Mouse (Mus musculus): ENCODE data around the gene Trnt1. TPM values are rescaled to one million over a fixed set of nuclear protein-coding genes. Genes with fewer than 3 reads are reported as not detected.

The Trnt1 gene
- polyA plus RNA-seq, 1 experiment from 2014 or later: 66.9 TPM

DNA sequence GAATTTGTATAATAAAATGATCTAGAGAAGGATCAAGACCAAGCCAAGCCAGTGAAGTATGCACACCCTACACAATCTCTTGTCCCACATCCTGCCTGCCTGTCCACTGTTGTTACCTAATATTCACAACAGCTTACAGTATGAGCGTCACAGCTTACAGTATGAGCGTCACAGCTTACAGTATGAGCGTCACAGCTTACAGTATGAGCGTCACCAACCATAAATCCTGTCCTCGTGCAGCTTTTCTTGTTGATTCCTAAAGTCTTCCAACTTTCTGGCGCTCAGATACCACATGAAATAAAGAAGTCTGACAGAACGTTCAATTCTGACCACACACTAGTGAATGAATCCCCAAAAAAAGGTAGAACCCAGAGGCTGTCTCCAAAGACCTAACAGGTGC, 24.2 kb downstream of the Trnt1 start:
- Histone ChIP-seq H3K4me1 (no peaks in the 10 kb centered on the region), H3K27me3 (no peaks in the 10 kb centered on the region), H3K9ac (no peak overlapping the region), H3K4me3 (no peak overlapping the region), H3K36me3 (peaks cover 48% of the 10 kb centered on the region), H3K4me2 (replicated peaks) (no peak overlapping the region), H3K9me3 (no peaks in the 10 kb centered on the region), H3K27ac (no peak overlapping the region)
- no peak for ATAC-seq (ENCODE audit: low FRiP score, low read depth)
- whole genome bisulfite sequencing: 92% methylated on average over 7 of the region's 7 CpGs

DNA sequence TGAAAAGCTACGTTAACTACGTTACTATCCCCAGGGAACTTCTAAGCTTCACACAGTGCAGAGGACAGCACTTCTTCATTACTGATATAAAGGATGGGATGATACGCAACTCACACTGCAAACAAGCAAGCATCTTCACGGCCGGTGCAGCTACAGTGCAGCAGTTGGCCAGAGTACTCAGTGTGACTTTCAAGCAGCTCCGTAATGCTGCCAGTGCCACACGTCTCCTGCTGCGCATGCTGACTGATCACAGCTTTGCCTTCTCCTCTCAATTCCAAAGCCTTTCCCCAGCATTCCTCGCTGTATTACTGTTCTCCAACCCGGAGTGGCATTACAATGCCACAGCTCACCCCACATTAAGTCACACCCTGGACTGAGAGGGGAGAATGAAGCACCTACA, 24.7 kb downstream of the Trnt1 start:
- 94% methylated on average over 10 of the region's 10 CpGs for WGBS
- Histone ChIP-seq H3K9ac (no peak overlapping the region), H3K36me3 (peaks cover 43% of the 10 kb centered on the region), H3K9me3 (no peaks in the 10 kb centered on the region), H3K27ac (no peak overlapping the region), H3K4me1 (peaks cover 4% of the 10 kb centered on the region), H3K4me3 (no peak overlapping the region), H3K27me3 (no peaks in the 10 kb centered on the region), H3K4me2 (replicated peaks) (no peak overlapping the region)
- no peak for ATAC-seq (ENCODE audit: low FRiP score, low read depth)

DNA sequence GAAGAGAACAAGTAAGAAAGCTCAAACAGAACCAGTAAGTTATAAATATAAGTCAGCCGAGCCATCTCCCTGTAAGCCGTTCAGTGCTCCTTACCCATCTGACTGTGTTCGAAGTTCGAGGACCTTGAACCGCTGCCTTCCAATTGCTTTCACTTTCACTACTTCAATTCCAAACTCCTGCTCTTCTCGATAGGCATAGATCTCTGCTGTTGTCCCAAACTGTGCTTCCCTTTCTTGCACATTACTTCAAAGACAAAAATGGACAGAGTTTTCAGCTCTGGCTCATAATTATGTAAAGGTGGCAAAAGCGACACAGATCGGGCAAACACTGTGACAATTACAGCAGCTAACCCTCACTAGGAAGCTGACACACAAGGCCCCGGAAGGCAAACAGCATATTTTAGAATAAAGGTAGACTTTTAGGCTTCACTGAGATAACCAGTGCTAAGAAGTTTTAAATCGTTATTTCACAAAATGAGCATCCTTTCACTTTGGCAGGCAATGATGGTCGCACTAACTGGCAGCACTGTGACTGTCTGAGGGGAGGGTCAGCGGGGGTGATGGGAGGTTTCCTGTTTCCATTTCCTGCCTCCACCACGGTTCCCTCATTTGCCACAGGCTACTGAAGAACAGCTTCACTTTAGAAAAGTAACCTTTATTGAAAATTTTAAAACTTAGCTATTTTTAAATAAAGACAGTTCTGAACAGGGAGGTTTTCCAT, 25.3 kb downstream of the Trnt1 start:
- Histone ChIP-seq H3K4me3 (no peak overlapping the region), H3K4me2 (replicated peaks) (no peak overlapping the region), H3K9ac (no peak overlapping the region), H3K27ac (no peak overlapping the region), H3K27me3 (no peaks in the 10 kb centered on the region), H3K4me1 (peaks cover 10% of the 10 kb centered on the region), H3K36me3 (peaks cover 37% of the 10 kb centered on the region), H3K9me3 (no peaks in the 10 kb centered on the region)
- no peak for ATAC-seq (ENCODE audit: low FRiP score, low read depth)
- 88% methylated on average over 13 of the region's 13 CpGs for WGBS

DNA sequence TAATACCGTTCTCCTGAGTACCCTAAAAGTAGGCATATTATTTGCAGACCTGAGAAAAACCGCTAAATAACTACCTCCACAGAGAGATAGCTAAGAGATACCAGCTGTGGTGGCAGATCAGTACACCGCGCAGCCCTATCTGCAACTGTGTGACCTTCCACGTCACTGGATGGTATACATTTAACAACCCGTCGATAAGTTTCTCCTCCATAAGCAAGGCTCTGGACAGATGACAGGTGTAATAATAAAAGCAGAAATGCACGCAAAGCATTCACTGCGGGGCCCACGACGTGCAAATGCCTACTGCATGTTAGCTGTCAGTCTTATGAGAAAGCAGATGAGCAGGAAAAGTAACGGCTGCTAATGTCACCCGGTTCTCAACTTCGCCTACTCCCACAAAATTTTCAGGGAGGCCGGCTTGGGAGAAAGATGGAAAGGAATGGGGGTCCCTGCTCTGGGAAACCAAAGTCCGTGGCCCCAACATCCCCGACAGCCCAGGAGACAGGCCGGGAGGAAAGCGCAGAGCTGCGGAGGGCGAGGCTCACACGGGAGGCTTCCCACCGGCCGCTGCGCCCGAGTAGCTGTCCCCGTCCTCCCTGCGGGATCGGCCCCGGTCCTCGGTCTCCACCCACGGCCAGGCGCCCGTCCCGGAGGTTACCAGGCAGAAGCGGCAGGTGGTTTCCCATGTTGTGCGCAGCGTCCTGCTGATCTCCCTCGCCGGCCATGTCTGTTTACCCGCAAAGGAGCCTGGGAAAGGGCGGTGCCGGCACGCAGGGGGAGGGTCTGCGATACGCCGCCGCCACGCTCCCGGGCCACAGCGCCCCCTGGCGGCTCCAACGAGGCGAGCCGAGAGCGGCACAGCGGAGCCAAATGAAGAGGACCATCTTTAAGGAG, 30.7 kb downstream of the Trnt1 start, which contains the start of gene Crbn:
Gene Crbn (minus strand): TSS at position 745 of the 894 bp plus-strand sequence.
- WGBS: 2% methylated on average over 57 of the region's 57 CpGs
- H3K9me3 ChIP-seq: no peaks in the 10 kb centered on the region
- peak within 1 kb of the TSS; percentile 88 for H3K9ac ChIP-seq
- H3K27me3 ChIP-seq: no peaks in the 10 kb centered on the region
- ATAC-seq (ENCODE audit: low FRiP score, low read depth): peak; percentile 94
- H3K4me3 ChIP-seq: peak within 1 kb of the TSS; percentile 91
- H3K27ac ChIP-seq: no peak within 1 kb of the TSS
- H3K36me3 ChIP-seq: peaks cover 5% of the 10 kb centered on the region
- peaks cover 11% of the 10 kb centered on the region for H3K4me1 ChIP-seq
- H3K4me2 ChIP-seq (replicated peaks): peak within 1 kb of the TSS; percentile 96

DNA sequence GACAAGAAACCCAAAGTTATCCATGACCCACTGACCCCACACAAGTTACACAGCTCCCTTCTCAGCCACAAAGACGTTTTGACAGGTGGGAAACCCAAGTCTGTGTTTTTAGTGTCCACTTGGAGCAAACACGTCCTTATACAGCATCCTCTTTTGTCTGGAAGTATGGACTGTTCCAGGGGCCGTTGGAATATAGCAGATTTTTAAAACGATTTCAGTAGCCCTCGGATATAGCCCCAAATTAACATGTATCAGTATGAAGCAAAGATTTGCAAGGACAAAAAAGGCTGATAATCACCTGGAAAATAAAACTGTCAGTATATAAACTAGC, 31.3 kb downstream of the Trnt1 start:
- no peak for ATAC-seq (ENCODE audit: low FRiP score, low read depth)
- WGBS: 57% methylated on average over 5 of the region's 5 CpGs
- no peak overlapping the region for H3K9ac ChIP-seq

DNA sequence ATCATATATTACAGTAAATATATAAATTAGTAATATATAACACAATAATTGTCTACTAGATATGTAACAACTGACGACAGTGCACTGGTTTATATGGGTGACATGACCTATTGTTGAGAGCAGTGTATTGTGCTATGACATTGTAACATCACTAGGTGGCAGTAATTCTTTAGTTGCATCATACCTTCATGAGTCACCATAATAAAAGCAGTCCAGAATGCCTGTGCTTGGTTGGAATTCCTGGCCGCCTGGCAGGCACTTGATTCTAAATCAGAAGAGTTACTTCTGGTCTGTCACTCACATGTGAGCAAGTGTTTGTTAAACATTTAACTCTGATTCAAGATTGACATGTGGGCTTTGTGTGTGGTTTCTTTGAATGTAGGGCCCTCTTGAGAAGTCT, 36.0 kb downstream of the Trnt1 start:
- ATAC-seq (ENCODE audit: low FRiP score, low read depth): no peak
- WGBS: 33% methylated on average over 2 of the region's 2 CpGs
- H3K9me3 ChIP-seq: no peaks in the 10 kb centered on the region
- H3K27ac ChIP-seq: no peak overlapping the region
- no peak overlapping the region for H3K4me3 ChIP-seq
- H3K4me2 ChIP-seq (replicated peaks): no peak overlapping the region
- no peaks in the 10 kb centered on the region for H3K36me3 ChIP-seq
- H3K9ac ChIP-seq: no peak overlapping the region
- no peaks in the 10 kb centered on the region for H3K27me3 ChIP-seq
- H3K4me1 ChIP-seq: no peaks in the 10 kb centered on the region

More for the DNA sequence above, 31.3 kb downstream of the Trnt1 start:
- Histone ChIP-seq H3K27ac (no peak overlapping the region), H3K9me3 (no peaks in the 10 kb centered on the region), H3K27me3 (no peaks in the 10 kb centered on the region), H3K36me3 (no peaks in the 10 kb centered on the region), H3K4me3 (peak overlapping the region; percentile 91), H3K4me1 (peaks cover 11% of the 10 kb centered on the region), H3K4me2 (replicated peaks) (peak overlapping the region; percentile 96)

DNA sequence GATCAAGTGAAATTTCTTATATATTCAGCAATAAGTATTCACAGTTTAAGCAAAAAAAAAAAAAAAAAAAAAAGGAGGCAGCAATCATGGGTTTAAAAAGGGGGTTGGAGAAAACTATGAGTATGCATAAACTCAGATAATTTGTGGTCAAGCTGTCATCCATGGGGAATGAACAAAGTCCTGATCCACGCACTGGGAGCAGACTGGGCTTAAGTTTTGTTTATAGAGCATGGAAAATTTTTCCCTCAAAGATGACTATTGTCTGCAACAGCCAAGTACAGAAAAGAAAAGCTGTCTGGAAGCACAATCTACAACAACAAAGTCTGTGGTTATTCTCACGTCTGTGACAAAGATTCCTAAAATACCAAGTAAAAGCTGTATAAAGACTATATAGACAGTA, 40.2 kb downstream of the Trnt1 start:
- Histone ChIP-seq H3K4me2 (replicated peaks) (no peak overlapping the region), H3K9ac (no peak overlapping the region), H3K27me3 (no peaks in the 10 kb centered on the region), H3K4me3 (no peak overlapping the region), H3K27ac (no peak overlapping the region), H3K36me3 (no peaks in the 10 kb centered on the region), H3K9me3 (no peaks in the 10 kb centered on the region), H3K4me1 (no peaks in the 10 kb centered on the region)
- 65% methylated on average over 2 of the region's 2 CpGs for WGBS
- no peak for ATAC-seq (ENCODE audit: low FRiP score, low read depth)

DNA sequence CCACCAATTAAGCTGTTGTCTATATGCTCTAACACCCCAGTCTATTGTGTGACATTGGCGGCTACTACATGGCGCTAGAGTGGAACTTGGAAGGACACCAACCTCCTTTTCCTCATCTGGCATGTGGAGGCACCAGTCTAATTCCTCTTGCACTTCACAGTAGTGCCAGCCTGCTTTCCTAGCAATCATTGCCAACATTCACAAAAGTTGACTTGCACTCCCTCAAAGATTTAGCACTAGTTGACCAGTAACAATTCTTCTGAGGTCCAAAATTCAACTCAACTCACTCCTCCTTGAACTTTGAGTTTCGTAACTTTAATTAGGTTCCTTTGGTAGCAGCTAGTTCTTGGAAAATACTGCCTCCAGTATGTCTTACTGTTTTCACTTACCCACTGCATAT, 41.8 kb downstream of the Trnt1 start:
- Histone ChIP-seq H3K4me2 (replicated peaks) (no peak overlapping the region), H3K4me3 (no peak overlapping the region), H3K27me3 (no peaks in the 10 kb centered on the region), H3K4me1 (no peaks in the 10 kb centered on the region), H3K9ac (no peak overlapping the region), H3K27ac (no peak overlapping the region), H3K9me3 (no peaks in the 10 kb centered on the region), H3K36me3 (no peaks in the 10 kb centered on the region)
- whole genome bisulfite sequencing: 88% methylated on average over 3 of the region's 3 CpGs
- ATAC-seq (ENCODE audit: low FRiP score, low read depth): no peak

DNA sequence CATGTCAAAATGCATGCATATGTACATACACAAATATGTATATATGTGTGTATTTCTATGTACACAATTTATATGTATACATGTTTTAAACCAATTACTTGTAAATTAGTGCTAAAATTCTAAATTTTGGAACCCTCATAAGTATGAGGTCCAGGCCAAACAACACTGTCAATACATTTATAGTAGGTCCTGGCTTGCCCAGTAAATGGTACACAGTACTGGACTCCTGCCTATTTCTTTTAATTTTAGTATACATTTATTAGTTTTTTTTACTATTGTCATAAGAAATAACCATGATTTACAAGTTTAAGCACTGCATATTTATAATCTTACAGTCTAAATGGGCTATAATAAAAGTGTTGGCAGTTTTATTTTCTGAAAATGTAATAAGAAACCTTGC, 50.3 kb downstream of the Trnt1 start:
- no peak overlapping the region for H3K4me3 ChIP-seq
- H3K4me2 ChIP-seq (replicated peaks): no peak overlapping the region
- no peak overlapping the region for H3K9ac ChIP-seq
- H3K36me3 ChIP-seq: no peaks in the 10 kb centered on the region
- H3K9me3 ChIP-seq: no peaks in the 10 kb centered on the region
- ATAC-seq (ENCODE audit: low FRiP score, low read depth): peak; percentile 62; the same call in 1 of the 2 replicates
- H3K27me3 ChIP-seq: no peaks in the 10 kb centered on the region
- no peaks in the 10 kb centered on the region for H3K4me1 ChIP-seq
- no peak overlapping the region for H3K27ac ChIP-seq

DNA sequence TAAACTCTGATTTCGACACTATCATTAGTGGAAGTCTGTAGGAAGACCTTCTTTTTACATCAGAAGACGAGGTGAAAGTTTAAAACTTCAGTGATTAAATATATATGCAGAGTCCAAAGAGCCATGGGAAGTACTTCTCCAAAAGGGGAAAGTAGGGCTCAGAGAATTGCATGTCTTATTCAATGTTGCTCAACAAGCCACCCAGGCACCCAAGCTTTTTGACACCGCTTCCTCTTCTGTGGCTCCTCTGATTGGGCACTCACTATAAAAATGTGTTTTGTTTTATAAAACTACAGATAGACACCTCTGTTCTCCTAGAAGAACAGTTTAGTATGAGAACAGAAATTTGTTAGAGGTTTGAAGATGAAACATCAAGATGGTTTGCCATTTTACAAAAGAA, 51.0 kb downstream of the Trnt1 start:
- H3K36me3 ChIP-seq: no peaks in the 10 kb centered on the region
- no peaks in the 10 kb centered on the region for H3K27me3 ChIP-seq
- no peak overlapping the region for H3K4me3 ChIP-seq

DNA sequence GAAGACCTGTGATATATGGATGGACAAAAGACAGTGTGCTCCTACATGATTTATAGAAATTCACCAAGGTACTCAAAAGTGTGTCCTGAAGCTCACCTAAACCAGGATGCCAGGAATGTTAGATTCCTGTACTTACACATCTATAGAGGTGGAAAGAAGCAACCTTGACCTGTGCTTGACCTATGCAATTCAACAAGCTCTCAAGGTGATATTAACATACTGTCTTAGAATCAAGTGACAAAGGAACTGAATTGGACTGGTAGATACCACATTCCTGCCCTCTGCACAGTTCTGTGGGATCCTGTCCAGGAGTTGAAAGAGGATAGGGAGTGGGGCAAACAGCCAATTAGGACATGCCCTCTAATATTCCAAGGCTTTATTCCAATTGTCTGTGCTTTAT, 51.6 kb downstream of the Trnt1 start:
- Histone ChIP-seq H3K27ac (no peak overlapping the region), H3K9ac (no peak overlapping the region), H3K4me1 (no peaks in the 10 kb centered on the region), H3K4me2 (replicated peaks) (no peak overlapping the region), H3K4me3 (no peak overlapping the region), H3K36me3 (no peaks in the 10 kb centered on the region), H3K27me3 (no peaks in the 10 kb centered on the region), H3K9me3 (no peaks in the 10 kb centered on the region)
- 0 out of 2 replicates have a peak, but pooled peaks have one; percentile 9 for ATAC-seq (ENCODE audit: low FRiP score, low read depth)

More for the DNA sequence above, 51.0 kb downstream of the Trnt1 start:
- no peak overlapping the region for H3K27ac ChIP-seq
- ATAC-seq (ENCODE audit: low FRiP score, low read depth): no peak
- H3K9ac ChIP-seq: no peak overlapping the region
- WGBS: 67% methylated on average over 3 of the region's 3 CpGs
- H3K4me1 ChIP-seq: no peaks in the 10 kb centered on the region
- H3K9me3 ChIP-seq: no peaks in the 10 kb centered on the region
- no peak overlapping the region for H3K4me2 ChIP-seq (replicated peaks)

DNA sequence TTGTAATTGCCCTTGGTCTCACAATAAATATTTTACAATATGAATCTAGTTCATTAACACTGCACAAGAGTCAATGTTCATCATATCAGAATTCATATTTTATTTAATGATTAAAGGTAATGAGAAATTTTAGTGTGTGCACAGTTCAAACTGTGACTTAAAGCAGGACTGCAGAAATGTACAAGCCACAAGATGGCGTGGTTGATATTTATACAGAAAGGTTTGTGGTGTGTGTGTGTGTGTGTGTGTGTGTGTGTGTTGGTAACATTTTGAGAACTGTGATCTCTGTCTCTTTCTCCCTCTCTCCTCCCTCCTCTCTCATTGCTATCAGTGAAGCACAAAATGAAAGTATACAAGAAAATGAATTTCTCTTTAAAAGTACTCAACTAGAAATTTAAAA, 53.4 kb downstream of the Trnt1 start:
- H3K4me1 ChIP-seq: no peaks in the 10 kb centered on the region
- peak; percentile 45; the same call in 1 of the 2 replicates for ATAC-seq (ENCODE audit: low FRiP score, low read depth)
- no peak overlapping the region for H3K9ac ChIP-seq
- WGBS: 63% methylated on average over 1 of the region's 1 CpGs
- no peaks in the 10 kb centered on the region for H3K27me3 ChIP-seq
- no peak overlapping the region for H3K27ac ChIP-seq
- no peaks in the 10 kb centered on the region for H3K36me3 ChIP-seq
- H3K4me2 ChIP-seq (replicated peaks): no peak overlapping the region
- no peaks in the 10 kb centered on the region for H3K9me3 ChIP-seq
- H3K4me3 ChIP-seq: no peak overlapping the region

Measured in limb, embryonic 13.5 days (tissue).